Mouse (Mus musculus) embryonic facial prominence, embryonic 14.5 days (tissue): Measurements from ENCODE around the gene Tac2. TPM values are rescaled to one million over a fixed set of nuclear protein-coding genes. Genes with fewer than 3 reads are reported as not detected.

Source experiments
- ATAC-seq: fragments of 200-750 bp; cut with Nextera tagmentation; 2 replicates; pipeline ENCODE4 v1.8.0; 2017; ENCODE audit warnings: low read depth, moderate number of reproducible peaks, moderate TSS enrichment
- DNase-seq: peaks from one replicate; pipeline ENCODE4 v3.0.0-alpha.2; 2015; ENCODE audit warnings: low spot score
- H3K27ac ChIP-seq: fragments of 300-500 bp; sonication (generic); replicated peaks from 2 replicates; pipeline ENCODE4 v1.5.1; 2014; ENCODE audit warnings: low read depth, mild to moderate bottlenecking, low read length, moderate library complexity
- H3K27me3 ChIP-seq: fragments of 300-500 bp; sonication (generic); replicated peaks from 2 replicates; pipeline ENCODE4 v1.6.1; 2014; ENCODE audit warnings: low read length; ENCODE audit not compliant: control insufficient read depth, insufficient read depth
- H3K36me3 ChIP-seq: fragments of 300-500 bp; sonication (generic); 2 replicates; pipeline ENCODE4 v1.6.1; 2014; ENCODE audit warnings: low read length, mixed read lengths; ENCODE audit not compliant: control insufficient read depth, insufficient read depth
- H3K4me1 ChIP-seq: fragments of 300-500 bp; sonication (generic); 2 replicates; pipeline ENCODE4 v1.6.1; 2014; ENCODE audit warnings: antibody characterized with exemption, low read length; ENCODE audit not compliant: control insufficient read depth, insufficient read depth
- H3K4me2 ChIP-seq: fragments of 300-500 bp; sonication (generic); 2 replicates; pipeline ENCODE4 v1.6.1; 2014; ENCODE audit warnings: low read depth, mild to moderate bottlenecking, low read length, moderate library complexity, mixed read lengths
- H3K4me3 ChIP-seq: fragments of 300-500 bp; sonication (generic); 2 replicates; pipeline ENCODE4 v1.5.1; 2014; ENCODE audit warnings: low read depth, mild to moderate bottlenecking, low read length
- H3K9ac ChIP-seq: fragments of 300-500 bp; sonication (generic); 2 replicates; pipeline ENCODE4 v1.6.1; 2014; ENCODE audit warnings: low read depth, mild to moderate bottlenecking, low read length, moderate library complexity, mixed read lengths
- H3K9me3 ChIP-seq: fragments of 300-500 bp; sonication (generic); 2 replicates; pipeline ENCODE4 v1.6.1; 2016; ENCODE audit warnings: low read length; ENCODE audit not compliant: control insufficient read depth
- WGBS: fragments of 180-500 bp; shearing (Covaris S2); extraction: QIAGEN DNeasy Blood & Tissue Kit; methylation state at CpG from one replicate; pipeline ENCODE4 v1.1.7; 2014; 5-methylcytosine and 5-hydroxymethylcytosine counted together
- polyA plus RNA-seq: library from polyadenylated mRNA; unstranded; fragments of >200 nt; fragmentation: Nextera tagmentation; extraction: Ambion mirVana; gene quantifications from 2 replicates; pipeline ENCODE4 v1.2.1, GENCODE M21; 2014

Tac2 gene
- polyA plus RNA-seq, 1 experiment from 2014 or later = not detected

DNA sequence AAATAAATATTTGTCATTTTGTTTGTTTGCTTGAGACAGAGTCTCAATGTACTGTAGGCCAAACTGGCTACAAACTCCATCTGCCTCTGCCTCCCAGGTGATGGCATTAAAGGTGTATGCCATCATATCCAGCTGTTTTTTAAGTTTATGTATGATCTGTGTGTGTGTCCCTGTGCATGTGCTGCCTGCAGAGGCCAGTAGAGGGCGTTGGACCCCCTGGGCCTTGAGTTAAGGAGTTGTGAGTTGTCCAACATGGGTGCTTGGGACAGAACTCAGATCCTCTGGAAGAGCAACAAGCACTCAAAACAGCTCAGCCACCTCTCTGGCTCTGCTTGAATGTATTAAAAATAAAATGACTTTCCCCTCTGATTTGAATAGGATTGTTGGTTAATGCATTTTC, 33.2 kb upstream of the Tac2 start:
- no peak overlapping the region for H3K9ac ChIP-seq
- ATAC-seq (no peak), DNase-seq (no peak)
- H3K9me3 ChIP-seq = no peaks in the 10 kb centered on the region
- H3K4me2 ChIP-seq = no peak overlapping the region
- H3K27me3 ChIP-seq = no peaks in the 10 kb centered on the region
- H3K4me3 ChIP-seq = no peak overlapping the region
- peaks cover 54% of the 10 kb centered on the region for H3K36me3 ChIP-seq
- H3K4me1 ChIP-seq = no peaks in the 10 kb centered on the region
- 29% methylated on average over 1 of the region's 1 CpGs for WGBS
- H3K27ac ChIP-seq = no peak overlapping the region

DNA sequence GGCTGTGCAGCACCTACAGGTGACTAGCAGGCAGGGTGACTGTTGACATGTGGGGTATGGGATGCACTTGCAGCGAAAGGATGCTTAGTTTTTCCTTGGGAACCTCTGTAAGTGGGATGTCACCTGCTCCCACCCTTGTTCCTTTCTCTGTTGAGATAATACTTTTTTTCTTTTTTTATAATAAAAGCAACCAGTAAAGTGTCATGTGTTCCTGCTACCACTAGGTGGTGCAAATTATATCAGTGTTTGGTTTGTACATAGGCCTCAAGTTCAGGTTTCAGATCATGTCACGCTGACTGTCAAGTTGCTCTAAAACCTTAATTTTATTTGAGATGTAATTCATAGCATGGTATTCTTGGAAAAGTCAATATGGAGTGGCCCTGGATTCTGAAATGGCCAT, 29.6 kb upstream of the Tac2 start:
- WGBS = 54% methylated on average over 2 of the region's 2 CpGs
- no peaks in the 10 kb centered on the region for H3K27me3 ChIP-seq

DNA sequence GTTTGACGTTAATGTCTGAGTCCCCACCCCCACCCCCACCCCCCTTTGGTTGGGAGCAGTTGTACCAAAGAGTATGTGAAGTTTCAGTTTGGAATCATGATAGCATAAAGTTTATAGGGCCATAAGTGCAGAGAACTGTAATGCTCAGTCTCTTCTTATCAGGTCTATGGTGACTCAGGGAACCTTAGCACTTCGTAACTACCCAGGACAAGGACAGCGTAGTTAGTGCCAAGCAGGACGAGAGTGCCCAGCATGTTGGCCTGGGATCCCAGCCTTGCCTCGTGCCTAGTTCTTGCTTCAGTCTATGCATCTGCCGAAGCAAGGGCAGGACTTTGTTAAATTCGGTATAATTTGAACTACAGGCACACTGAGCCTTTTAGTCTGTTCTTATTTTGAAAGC, 28.5 kb upstream of the Tac2 start:
- Histone ChIP-seq H3K4me2 (no peak overlapping the region), H3K36me3 (peaks cover 50% of the 10 kb centered on the region), H3K27me3 (no peaks in the 10 kb centered on the region), H3K9ac (no peak overlapping the region), H3K4me1 (no peaks in the 10 kb centered on the region), H3K9me3 (no peaks in the 10 kb centered on the region), H3K4me3 (no peak overlapping the region), H3K27ac (no peak overlapping the region)
- 92% methylated on average over 7 of the region's 7 CpGs for WGBS
- ATAC-seq (no peak), DNase-seq (no peak)

More for the DNA sequence above, 29.6 kb upstream of the Tac2 start:
- ATAC-seq (no peak), DNase-seq (peak; percentile 26)
- no peak overlapping the region for H3K4me2 ChIP-seq
- H3K4me3 ChIP-seq = no peak overlapping the region
- H3K9ac ChIP-seq = no peak overlapping the region
- H3K27ac ChIP-seq = no peak overlapping the region
- no peaks in the 10 kb centered on the region for H3K4me1 ChIP-seq
- no peaks in the 10 kb centered on the region for H3K9me3 ChIP-seq
- peaks cover 60% of the 10 kb centered on the region for H3K36me3 ChIP-seq

DNA sequence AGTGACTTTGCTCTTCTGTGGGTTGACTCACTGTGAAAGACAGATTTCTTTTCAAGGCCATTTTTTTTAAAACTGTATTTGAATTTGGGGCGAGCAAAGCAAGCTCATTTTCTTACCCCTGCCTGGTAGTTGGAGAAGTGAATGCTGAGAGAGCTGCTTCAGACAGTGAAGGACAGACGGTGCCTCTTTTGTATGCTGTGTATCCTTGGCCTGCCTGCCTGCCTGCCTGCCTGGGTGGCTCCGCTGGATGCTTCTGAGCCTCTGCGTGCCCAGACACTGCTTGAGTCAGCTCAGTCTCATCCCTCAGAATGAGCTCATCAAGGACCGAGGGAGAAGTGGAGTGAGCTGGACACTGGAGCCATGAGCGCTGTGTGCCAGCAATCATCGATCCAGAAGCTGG, 25.3 kb upstream of the Tac2 start:
- Histone ChIP-seq H3K27me3 (no peaks in the 10 kb centered on the region), H3K9me3 (no peaks in the 10 kb centered on the region), H3K9ac (no peak overlapping the region), H3K27ac (no peak overlapping the region), H3K4me1 (no peaks in the 10 kb centered on the region), H3K36me3 (peaks cover 38% of the 10 kb centered on the region), H3K4me3 (no peak overlapping the region), H3K4me2 (no peak overlapping the region)
- no peak for ATAC-seq
- WGBS = 89% methylated on average over 7 of the region's 7 CpGs
- no peak for DNase-seq

DNA sequence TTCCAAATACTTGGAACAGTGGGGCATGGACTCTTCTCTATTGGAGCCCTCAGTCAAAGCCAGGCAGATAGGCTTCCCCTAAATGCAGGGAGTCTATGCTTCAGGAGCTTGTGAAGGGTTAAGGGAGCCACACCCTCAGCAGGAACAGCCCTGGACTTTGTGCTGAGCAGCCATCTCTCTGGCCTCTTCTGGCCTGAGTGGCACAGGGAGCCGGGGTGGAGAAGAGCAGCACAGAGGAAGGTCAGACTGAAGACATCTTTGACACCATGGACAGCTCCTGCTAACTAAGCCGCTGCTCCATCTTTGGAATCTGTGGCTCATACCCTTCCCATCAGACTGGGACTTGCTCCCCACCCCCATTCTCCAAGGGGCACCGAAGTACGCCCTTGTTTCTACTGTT, 21.0 kb upstream of the Tac2 start:
- H3K4me1 ChIP-seq = no peaks in the 10 kb centered on the region
- no peak overlapping the region for H3K4me2 ChIP-seq
- H3K27ac ChIP-seq = no peak overlapping the region
- peaks cover 5% of the 10 kb centered on the region; the same call in 1 of the 2 replicates for H3K36me3 ChIP-seq
- no peaks in the 10 kb centered on the region for H3K9me3 ChIP-seq
- WGBS = 49% methylated on average over 4 of the region's 4 CpGs
- H3K9ac ChIP-seq = no peak overlapping the region
- ATAC-seq (no peak), DNase-seq (peak; percentile 45)
- H3K4me3 ChIP-seq = no peak overlapping the region
- H3K27me3 ChIP-seq = no peaks in the 10 kb centered on the region

DNA sequence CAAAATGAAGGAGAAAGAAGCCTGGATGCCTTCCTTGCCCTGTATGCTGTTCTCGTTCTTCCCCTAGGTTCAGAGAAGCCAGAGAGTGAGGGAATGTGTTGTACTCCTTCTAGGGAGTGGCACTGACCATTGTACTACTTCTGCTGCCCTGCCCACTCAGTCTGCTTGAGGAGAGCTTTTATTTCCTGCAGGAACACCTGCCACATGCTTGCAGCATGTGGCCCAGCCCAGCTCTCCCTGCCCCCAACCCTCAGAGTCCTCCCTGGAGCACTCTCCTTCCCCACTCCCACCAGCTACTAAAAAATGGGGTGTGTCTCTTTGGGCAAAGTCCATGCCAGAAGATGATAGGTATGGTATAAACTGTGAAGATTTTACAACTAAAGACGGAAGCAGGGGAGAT, 20.0 kb upstream of the Tac2 start:
- DNase-seq (no peak), ATAC-seq (no peak)
- Histone ChIP-seq H3K9ac (no peak overlapping the region), H3K4me2 (no peak overlapping the region), H3K27ac (no peak overlapping the region), H3K36me3 (peaks cover under 1% of the 10 kb centered on the region; the same call in 1 of the 2 replicates), H3K4me1 (no peaks in the 10 kb centered on the region), H3K9me3 (no peaks in the 10 kb centered on the region), H3K4me3 (no peak overlapping the region), H3K27me3 (no peaks in the 10 kb centered on the region)
- WGBS = 61% methylated on average over 2 of the region's 2 CpGs

DNA sequence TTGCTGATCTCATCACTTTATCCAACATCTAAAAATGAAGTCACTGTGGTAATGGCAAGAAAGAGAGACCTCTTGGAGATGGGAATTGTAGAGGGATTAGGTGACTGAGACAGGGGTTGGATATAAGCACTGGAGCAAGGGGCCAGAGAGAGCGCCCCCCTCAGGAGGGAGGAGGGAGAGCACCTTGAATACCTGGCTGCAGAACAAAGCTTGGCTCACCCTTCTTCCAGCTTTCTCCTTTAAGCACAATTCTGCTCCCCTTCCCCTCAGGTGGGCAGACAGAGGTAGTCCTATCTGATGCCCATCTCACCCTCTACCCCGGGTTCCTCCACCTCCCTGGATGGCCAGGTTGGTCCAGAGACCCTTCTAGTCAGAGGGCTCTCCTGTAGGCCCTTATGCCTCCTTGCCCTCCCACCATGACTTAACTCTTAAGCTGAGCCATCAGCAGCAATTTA, 19.5 kb upstream of the Tac2 start, which contains the start of gene Myo1a:
Gene Myo1a (plus strand): TSS at position 405 of the 455 bp plus-strand sequence.
- Histone ChIP-seq H3K27me3 (no peaks in the 10 kb centered on the region), H3K4me3 (no peak within 1 kb of the TSS)

DNA sequence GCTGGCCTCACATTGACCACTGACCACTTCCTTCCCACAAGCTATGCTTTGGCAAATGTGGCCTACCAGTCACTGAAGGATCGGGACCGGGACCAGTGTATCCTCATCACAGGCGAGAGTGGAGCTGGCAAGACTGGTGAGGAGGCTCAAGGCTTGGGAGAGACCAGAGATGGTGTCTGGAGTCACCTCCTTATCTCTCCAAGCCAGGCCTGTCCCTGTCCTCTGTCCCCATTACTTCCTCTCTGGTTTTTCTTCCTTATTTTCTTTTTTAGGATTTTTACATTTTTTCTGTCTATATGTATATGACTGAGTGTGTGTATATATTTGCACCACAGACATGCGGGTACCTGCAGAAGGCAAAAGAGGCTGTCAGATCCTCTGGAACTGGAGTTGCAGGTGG, 18.5 kb upstream of the Tac2 start:
- Histone ChIP-seq H3K27ac (no peak overlapping the region), H3K27me3 (no peaks in the 10 kb centered on the region), H3K4me1 (no peaks in the 10 kb centered on the region), H3K36me3 (no peaks in the 10 kb centered on the region), H3K9me3 (no peaks in the 10 kb centered on the region), H3K9ac (no peak overlapping the region), H3K4me3 (no peak overlapping the region), H3K4me2 (no peak overlapping the region)
- ATAC-seq (no peak), DNase-seq (no peak)
- WGBS = 87% methylated on average over 4 of the region's 4 CpGs

More for the DNA sequence above, 19.5 kb upstream of the Tac2 start, which contains the start of gene Myo1a:
- H3K4me1 ChIP-seq = no peaks in the 10 kb centered on the region
- H3K9ac ChIP-seq = no peak within 1 kb of the TSS
- no peaks in the 10 kb centered on the region for H3K36me3 ChIP-seq
- H3K9me3 ChIP-seq = no peaks in the 10 kb centered on the region
- WGBS = no CpG with 5 or more reads among the region's 2 CpGs
- H3K4me2 ChIP-seq = no peak within 1 kb of the TSS
- ATAC-seq (no peak), DNase-seq (no peak)
- H3K27ac ChIP-seq = no peak within 1 kb of the TSS

DNA sequence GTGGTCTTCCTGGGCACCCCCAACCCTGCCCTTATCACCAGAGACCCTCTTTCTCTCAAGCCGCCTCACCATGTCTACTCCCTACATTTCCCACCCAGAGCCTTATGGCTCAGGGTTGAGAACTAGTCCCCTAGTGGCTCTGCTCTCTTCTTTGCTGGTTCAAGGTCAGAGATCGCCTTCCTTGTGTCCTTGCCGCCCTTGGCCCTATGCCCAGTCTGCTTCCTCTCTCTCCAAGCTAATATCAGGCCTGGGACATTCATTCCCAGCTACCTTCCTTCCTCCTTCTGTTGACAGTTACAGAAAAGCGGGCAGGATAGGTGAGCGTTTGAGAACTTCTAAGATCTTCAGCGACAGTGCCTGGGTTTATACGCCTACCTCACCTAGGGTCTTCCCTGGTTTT, 16.6 kb upstream of the Tac2 start:
- Histone ChIP-seq H3K4me3 (no peak overlapping the region), H3K27ac (no peak overlapping the region), H3K4me1 (0 out of 2 replicates have a peak, but pooled peaks cover 2% of the 10 kb centered on the region), H3K9me3 (no peaks in the 10 kb centered on the region), H3K4me2 (no peak overlapping the region), H3K36me3 (no peaks in the 10 kb centered on the region), H3K9ac (no peak overlapping the region), H3K27me3 (no peaks in the 10 kb centered on the region)
- ATAC-seq (no peak), DNase-seq (no peak)
- WGBS = 88% methylated on average over 7 of the region's 7 CpGs
